Mouse (Mus musculus) forebrain, embryonic 14.5 days (tissue): ENCODE measurements around the gene Pacsin3. TPM values are rescaled to one million over a fixed set of nuclear protein-coding genes. Genes with fewer than 3 reads are reported as not detected.
A peak's percentile ranks its signal among the peaks of the same experiment; 100 is the strongest.

Experiments used
- ATAC-seq: fragments of 200-750 bp; cut with Nextera tagmentation; 2 replicates; pipeline ENCODE4 v1.8.0; 2017; ENCODE audit warnings: mild to moderate bottlenecking, moderate library complexity
- DNase-seq: peaks from one replicate; pipeline ENCODE4 v3.0.0-alpha.2; 2015; ENCODE audit warnings: low spot score
- H3K27ac ChIP-seq: fragments of 300-500 bp; sonication (generic); 2 replicates; pipeline ENCODE4 v1.5.1; 2014; ENCODE audit warnings: low read depth, mild to moderate bottlenecking, control low read depth, low read length, moderate library complexity
- H3K27me3 ChIP-seq: fragments of 300-500 bp; sonication (generic); replicated peaks from 2 replicates; pipeline ENCODE4 v1.6.1; 2014; ENCODE audit warnings: low read length, control low read depth, mixed read lengths; ENCODE audit not compliant: control insufficient read depth, insufficient read depth
- H3K36me3 ChIP-seq: fragments of 300-500 bp; sonication (generic); 2 replicates; pipeline ENCODE4 v1.6.1; 2014; ENCODE audit warnings: low read length, control low read depth; ENCODE audit not compliant: control insufficient read depth, insufficient read depth
- H3K4me1 ChIP-seq: fragments of 300-500 bp; sonication (generic); 2 replicates; pipeline ENCODE4 v1.6.1; 2014; ENCODE audit warnings: antibody characterized with exemption, low read length, control low read depth; ENCODE audit not compliant: control insufficient read depth, insufficient read depth
- H3K4me2 ChIP-seq: fragments of 300-500 bp; sonication (generic); 2 replicates; pipeline ENCODE4 v1.6.1; 2014; ENCODE audit warnings: mild to moderate bottlenecking, control low read depth, low read length
- H3K4me3 ChIP-seq: fragments of 300-500 bp; sonication (generic); 2 replicates; pipeline ENCODE4 v1.5.1; 2014; ENCODE audit warnings: low read depth, low read length, control low read depth
- H3K9ac ChIP-seq: fragments of 300-500 bp; sonication (generic); 2 replicates; pipeline ENCODE4 v1.6.1; 2014; ENCODE audit warnings: mild to moderate bottlenecking, low read length, control low read depth, moderate library complexity
- H3K9me3 ChIP-seq: fragments of 300-500 bp; sonication (generic); replicated peaks from 2 replicates; pipeline ENCODE4 v1.6.1; 2016; ENCODE audit warnings: low read length, control low read depth, mixed read lengths; ENCODE audit not compliant: control insufficient read depth
- WGBS: fragments of 180-500 bp; shearing (Covaris S2); extraction: QIAGEN DNeasy Blood & Tissue Kit; methylation state at CpG from one replicate; pipeline ENCODE4 v1.1.7; 2014; 5-methylcytosine and 5-hydroxymethylcytosine counted together
- polyA plus RNA-seq: library from polyadenylated mRNA; unstranded; fragments of >200 nt; fragmentation: Nextera tagmentation; extraction: Ambion mirVana; gene quantifications from 2 replicates; pipeline ENCODE4 v1.2.1, GENCODE M21; 2014

Pacsin3 gene
- polyA plus RNA-seq, 1 experiment from 2014 or later, result 16.9 TPM

DNA sequence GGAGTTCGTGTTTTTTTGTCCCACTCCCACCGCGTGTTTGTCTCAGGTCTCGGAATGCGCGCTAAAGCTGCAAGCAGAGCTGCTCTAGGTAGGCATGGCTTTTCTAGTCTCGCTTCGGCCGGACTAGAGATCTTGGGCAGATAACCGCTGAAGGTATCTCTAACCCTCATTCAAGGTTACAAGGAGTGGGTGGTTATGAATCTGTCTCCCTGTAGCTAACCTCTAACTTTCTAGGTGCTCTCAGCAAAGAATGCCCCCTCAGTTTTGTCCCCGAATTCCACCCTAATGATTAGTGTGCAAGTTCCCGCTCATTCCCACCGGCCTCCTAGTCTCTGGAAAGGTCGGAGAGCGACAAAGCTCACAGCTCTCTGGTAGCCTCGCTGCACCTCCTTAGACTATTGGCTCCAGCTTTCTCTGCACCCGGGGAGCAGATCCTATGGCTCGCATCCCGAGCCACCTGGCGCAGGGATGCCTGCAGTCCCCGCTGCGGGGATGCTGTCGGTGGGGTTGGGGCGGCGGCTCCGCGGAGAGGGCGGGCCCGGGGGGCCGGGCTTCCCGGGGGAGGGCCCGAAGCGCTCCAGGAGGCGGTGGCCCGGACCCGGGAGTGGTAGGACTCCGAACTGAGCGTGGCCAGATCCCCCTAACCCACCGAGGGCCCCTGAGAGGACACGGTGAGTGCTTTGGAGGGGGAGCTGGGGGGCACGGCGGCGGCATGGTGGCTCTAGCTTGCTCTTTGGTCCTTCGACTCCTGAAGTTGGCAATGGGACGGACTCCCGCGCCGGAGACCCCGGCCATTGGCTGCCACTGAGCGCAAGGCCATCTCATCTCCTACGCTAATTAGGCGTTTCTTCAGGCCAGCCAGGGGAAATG is 737 bp downstream of the Pacsin3 start:
- Histone ChIP-seq H3K4me2 (peak overlapping the region; percentile 97), H3K4me3 (peak overlapping the region; percentile 50), H3K9me3 (no peaks in the 10 kb centered on the region), H3K9ac (peak overlapping the region; percentile 66), H3K36me3 (peaks cover 2% of the 10 kb centered on the region; the same call in 1 of the 2 replicates), H3K4me1 (peaks cover 18% of the 10 kb centered on the region), H3K27me3 (0 out of 2 replicates have a peak, but pooled peaks cover 17% of the 10 kb centered on the region), H3K27ac (no peak overlapping the region; the same call in 1 of the 2 replicates)
- ATAC-seq (peak; percentile 60), DNase-seq (peak; percentile 51)
- WGBS, result under 1% methylated on average over 51 of the region's 52 CpGs

GRCm38 (mm10) chr2:91257126-91257980 is 1.6 kb downstream of the Pacsin3 start:
- peak; percentile 54 for DNase-seq
- Histone ChIP-seq H3K9ac (peak overlapping the region; percentile 66), H3K4me1 (peaks cover 18% of the 10 kb centered on the region), H3K36me3 (peaks cover 5% of the 10 kb centered on the region; the same call in 1 of the 2 replicates), H3K4me3 (peak overlapping the region; percentile 50), H3K27me3 (0 out of 2 replicates have a peak, but pooled peaks cover 16% of the 10 kb centered on the region), H3K4me2 (peak overlapping the region; percentile 97), H3K9me3 (no peaks in the 10 kb centered on the region), H3K27ac (no peak overlapping the region; the same call in 1 of the 2 replicates)
- 1% methylated on average over 22 of the region's 22 CpGs for WGBS
- ATAC-seq, result peak; percentile 59

- Histone ChIP-seq H3K27ac (no peak overlapping the region), H3K4me1 (peaks cover 18% of the 10 kb centered on the region), H3K9me3 (no peaks in the 10 kb centered on the region), H3K4me2 (peak overlapping the region; percentile 97), H3K4me3 (peak overlapping the region; percentile 50), H3K27me3 (0 out of 2 replicates have a peak, but pooled peaks cover 13% of the 10 kb centered on the region), H3K9ac (peak overlapping the region; percentile 66), H3K36me3 (peaks cover 9% of the 10 kb centered on the region; the same call in 1 of the 2 replicates)
- DNase-seq (peak; percentile 46), ATAC-seq (peak; percentile 22; the same call in 1 of the 2 replicates)
- WGBS, result 51% methylated on average over 5 of the region's 5 CpGs
Measured at GRCm38 (mm10) chr2:91258054-91258453, 2.3 kb downstream of the Pacsin3 start.

- 0 out of 2 replicates have a peak, but pooled peaks cover 13% of the 10 kb centered on the region for H3K27me3 ChIP-seq
- H3K9me3 ChIP-seq, result no peaks in the 10 kb centered on the region
- ATAC-seq (no peak), DNase-seq (no peak)
- no peak overlapping the region for H3K4me2 ChIP-seq
- no peak overlapping the region for H3K9ac ChIP-seq
- 75% methylated on average over 1 of the region's 1 CpGs for WGBS
- H3K4me1 ChIP-seq, result peaks cover 18% of the 10 kb centered on the region
- H3K4me3 ChIP-seq, result no peak overlapping the region
- H3K36me3 ChIP-seq, result peaks cover 9% of the 10 kb centered on the region; the same call in 1 of the 2 replicates
- no peak overlapping the region for H3K27ac ChIP-seq
Measured at GRCm38 (mm10) chr2:91258830-91259229, 3.1 kb downstream of the Pacsin3 start.

DNA sequence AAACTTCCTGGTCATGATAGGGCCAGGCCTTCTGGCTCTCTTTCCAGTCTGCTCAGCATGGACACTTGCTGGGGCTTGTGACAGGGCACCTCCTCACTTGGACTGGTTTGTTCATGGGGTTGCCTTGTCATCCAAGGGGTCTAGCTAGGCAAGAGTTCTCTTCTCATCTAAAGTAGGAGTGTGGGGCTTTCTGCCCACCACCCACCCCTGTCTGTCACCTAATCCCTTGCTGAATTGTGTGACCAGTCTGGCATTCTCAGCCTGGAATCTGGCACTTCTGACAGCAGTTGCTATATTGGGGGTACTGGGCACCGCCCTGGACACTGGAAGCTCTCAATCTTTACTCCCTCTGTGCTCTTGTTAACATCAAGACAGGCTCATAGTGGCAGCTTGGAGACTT is 3.7 kb downstream of the Pacsin3 start:
- 0 out of 2 replicates have a peak, but pooled peaks cover 12% of the 10 kb centered on the region for H3K27me3 ChIP-seq
- H3K9ac ChIP-seq, result no peak overlapping the region
- no peak overlapping the region for H3K4me3 ChIP-seq
- DNase-seq, result no peak
- ATAC-seq, result no peak
- 85% methylated on average over 1 of the region's 1 CpGs for WGBS
- H3K36me3 ChIP-seq, result peaks cover 9% of the 10 kb centered on the region; the same call in 1 of the 2 replicates
- no peaks in the 10 kb centered on the region for H3K9me3 ChIP-seq
- no peak overlapping the region for H3K27ac ChIP-seq
- no peak overlapping the region for H3K4me2 ChIP-seq
- H3K4me1 ChIP-seq, result peaks cover 18% of the 10 kb centered on the region

- Histone ChIP-seq H3K9ac (peak overlapping the region; percentile 52), H3K4me1 (peaks cover 5% of the 10 kb centered on the region; the same call in 1 of the 2 replicates), H3K27me3 (no peaks in the 10 kb centered on the region), H3K4me2 (peak overlapping the region; percentile 87), H3K36me3 (peaks cover 32% of the 10 kb centered on the region), H3K9me3 (no peaks in the 10 kb centered on the region), H3K27ac (peak overlapping the region; percentile 35), H3K4me3 (peak overlapping the region; percentile 83)
- ATAC-seq (no peak; the same call in 1 of the 2 replicates), DNase-seq (no peak)
- 91% methylated on average over 17 of the region's 17 CpGs for WGBS
Measured at GRCm38 (mm10) chr2:91263692-91264660, 8.2 kb downstream of the Pacsin3 start.

- ATAC-seq (peak; percentile 99), DNase-seq (peak; percentile 99)
- Histone ChIP-seq H3K27me3 (no peaks in the 10 kb centered on the region), H3K4me3 (peak within 1 kb of the TSS; percentile 83), H3K36me3 (peaks cover 42% of the 10 kb centered on the region), H3K9ac (peak within 1 kb of the TSS; percentile 91), H3K4me2 (peak within 1 kb of the TSS; percentile 87), H3K4me1 (peaks cover 5% of the 10 kb centered on the region; the same call in 1 of the 2 replicates), H3K9me3 (no peaks in the 10 kb centered on the region), H3K27ac (peak within 1 kb of the TSS; percentile 92)
- WGBS, result 2% methylated on average over 72 of the region's 72 CpGs
Measured at GRCm38 (mm10) chr2:91264711-91265681, 9.2 kb downstream of the Pacsin3 start, which contains the start of gene Arfgap2. Gene Arfgap2 (plus strand): TSS chr2:91264974.
